Mouse (Mus musculus): ENCODE measurements around the gene Limk1.

Limk1 gene

GRCm38 (mm10) chr5:134688086-134688717, at the start of gene Limk1:
Gene Limk1 (minus strand): TSS chr5:134688598.
- no peak for DNase-seq

DNA sequence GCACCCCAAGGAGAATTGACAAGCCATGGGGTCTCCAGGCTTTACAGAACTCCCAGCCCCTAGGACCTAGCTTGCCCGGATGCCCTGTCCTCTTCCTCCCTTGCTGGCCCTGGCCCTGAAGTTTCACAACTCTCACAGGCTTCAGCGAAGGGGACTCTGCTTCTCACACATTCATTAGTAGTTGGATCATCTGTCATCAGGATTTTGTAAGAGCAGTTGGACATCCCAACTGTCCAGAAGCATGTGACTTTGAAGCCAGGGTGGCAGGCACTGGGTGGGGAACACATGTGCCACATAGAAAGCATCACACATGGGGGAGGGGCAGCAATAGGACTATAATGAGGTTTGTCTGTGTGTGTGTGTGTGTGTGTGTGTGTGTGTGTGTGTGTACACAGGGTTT, 46.5 kb upstream of the Limk1 start:
- no peak for DNase-seq

GRCm38 (mm10) chr5:134734072-134734471, 45.7 kb upstream of the Limk1 start:
- peak; percentile 5 for DNase-seq

DNA sequence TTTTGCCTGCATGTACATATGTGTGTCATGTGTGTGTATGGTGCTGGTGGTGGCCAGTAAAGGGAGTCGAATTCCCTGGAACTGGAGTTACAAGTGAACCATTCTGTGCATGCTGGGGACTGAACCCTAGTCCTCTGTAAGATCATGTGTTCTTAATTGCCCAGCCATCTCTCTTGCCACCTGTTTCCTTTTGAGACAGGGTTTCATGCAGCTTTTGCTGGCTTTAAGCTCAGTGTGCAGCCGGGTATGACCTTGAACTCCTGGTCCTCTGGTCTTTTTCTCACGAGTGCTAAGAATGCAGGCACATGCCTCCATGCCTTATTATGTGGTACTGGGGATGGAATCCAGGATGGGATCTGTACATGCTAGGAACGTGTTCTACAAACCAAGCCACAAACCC, 44.8 kb upstream of the Limk1 start:
- no peak for DNase-seq

- no peak for DNase-seq
Observed at GRCm38 (mm10) chr5:134729124-134729523, 40.7 kb upstream of the Limk1 start.

- DNase-seq = no peak
Observed at GRCm38 (mm10) chr5:134728535-134728934, 40.1 kb upstream of the Limk1 start.

DNA sequence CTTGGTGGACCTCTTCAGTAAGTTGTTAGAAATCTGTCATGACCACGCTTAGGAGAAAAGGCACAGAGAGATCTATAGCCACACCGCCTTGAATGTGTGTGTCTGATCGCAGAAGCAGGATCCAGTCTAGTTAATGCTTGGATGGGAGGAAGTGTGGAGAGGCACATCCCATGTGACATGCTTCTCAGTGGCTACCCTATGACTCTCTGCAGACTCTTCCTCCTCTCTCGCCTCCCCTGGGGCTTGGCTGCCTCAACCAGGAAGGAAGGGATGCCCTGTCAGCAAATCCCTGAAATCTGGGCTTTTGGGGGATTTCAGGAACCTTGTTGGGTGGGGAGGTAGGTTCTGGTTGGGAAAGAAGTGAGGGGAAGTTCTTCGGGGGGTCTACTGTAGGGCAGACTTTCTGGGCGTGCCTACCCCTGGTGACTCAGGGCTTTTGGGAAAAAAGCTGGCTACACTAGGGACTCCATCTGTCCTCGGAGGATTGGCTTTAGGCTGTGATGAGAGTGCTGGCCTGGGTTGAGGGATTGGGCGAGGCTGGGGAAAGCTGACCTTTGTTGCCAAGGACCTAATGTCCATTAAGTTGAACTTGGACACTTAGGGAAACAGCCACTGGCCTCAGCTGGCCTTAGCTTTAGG, 38.7 kb upstream of the Limk1 start:
- DNase-seq = no peak

DNA sequence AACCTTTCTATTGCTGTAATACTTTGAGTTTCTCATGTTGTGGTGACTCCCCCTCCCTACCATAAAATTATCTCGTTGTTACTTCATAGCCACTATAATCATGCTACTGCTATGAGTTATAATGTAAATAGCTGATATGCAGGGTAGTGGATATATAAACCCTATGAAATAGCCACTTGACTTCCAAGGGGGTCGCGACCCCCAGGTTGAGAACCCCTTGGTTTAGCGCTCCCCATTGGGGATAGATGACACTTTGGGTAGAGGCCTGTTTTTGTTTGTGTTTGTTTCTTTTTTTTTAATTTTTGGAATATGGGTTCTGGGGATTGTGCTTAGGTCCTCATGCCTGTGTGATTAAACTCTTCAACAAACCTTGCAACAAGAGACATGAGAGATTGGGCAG, 36.9 kb upstream of the Limk1 start:
- DNase-seq = no peak

- no peak for DNase-seq
Observed at GRCm38 (mm10) chr5:134720058-134720457, 31.7 kb upstream of the Limk1 start.

DNA sequence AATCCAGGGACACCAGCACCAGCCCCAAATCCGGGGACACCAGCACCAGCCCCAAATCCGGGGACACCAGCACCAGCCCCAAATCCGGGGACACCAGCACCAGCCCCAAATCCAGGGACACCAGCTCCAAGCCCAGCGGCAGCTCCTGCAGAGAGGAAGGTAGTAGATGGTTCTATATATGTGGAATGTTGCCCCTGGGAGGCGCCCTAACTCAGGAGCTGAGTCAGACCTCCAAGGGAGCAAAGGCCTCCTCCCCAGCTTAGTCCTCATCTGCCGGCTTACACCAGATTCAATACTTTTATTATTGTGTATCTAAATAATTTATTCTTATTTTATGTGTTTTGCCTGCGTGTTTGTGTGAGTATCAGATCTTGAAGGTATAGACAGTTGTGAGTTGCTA, 22.7 kb upstream of the Limk1 start:
- no peak for DNase-seq

GRCm38 (mm10) chr5:134709275-134709674, 20.9 kb upstream of the Limk1 start:
- no peak for DNase-seq

DNA sequence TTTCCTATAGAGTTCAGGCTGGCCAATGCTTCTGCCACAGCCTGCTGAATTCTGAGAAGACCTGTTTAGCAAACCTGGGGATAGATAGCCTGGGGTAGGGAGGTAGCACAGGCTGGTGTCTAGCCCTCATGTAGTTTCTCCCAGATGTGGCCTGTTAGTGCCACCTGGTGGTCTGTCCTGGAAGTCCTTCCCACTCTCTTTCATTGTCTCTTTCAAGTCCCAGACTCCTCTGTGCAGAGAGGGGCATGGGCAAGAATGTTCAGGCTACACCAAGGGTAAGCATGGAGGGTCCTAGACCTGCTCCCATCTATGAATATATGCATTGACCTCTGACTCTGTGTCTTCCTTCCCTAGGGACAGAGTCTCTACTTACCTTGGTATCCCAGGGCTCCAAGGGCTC, 15.8 kb upstream of the Limk1 start:
- peak; percentile 68 for DNase-seq

DNA sequence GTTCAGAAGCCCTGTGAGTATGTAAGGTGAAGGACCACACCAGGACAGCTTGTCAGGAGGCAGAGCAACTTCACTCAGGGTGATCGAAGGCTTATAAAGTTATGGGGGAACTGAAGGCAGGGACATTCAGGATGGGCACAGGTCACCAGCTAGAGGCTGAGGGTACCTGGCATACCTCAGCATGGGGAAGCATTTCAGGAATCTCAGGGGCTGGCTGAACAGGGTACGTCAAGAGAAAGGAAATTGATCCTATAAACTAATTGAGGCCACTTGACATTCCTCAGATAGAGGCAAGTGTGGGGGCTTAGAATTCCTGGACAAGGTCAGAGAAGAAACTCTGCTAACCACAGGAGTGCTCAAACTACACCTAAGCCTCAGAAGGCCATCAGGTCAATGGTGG, 7.1 kb upstream of the Limk1 start:
- DNase-seq = no peak

DNA sequence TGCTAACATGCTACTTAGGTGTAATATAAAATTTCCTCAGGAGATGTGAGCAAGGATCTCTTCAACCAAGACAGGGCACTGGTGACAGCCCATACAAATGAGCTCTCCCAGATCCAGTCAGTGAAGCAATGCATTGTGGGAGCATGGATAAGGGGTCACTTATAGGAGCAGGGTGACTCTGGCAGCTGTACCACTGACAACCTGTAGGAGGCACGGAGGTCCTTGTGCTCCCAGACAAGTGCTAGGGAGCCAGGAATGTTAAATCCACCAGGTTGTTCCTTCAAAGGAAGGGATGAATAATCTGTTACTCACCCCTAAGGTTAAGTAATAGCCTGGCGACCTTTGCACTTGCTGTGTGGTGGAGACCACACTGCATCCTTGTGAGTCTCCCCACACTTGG, 6.7 kb upstream of the Limk1 start:
- DNase-seq = no peak

- no peak for DNase-seq
Observed at GRCm38 (mm10) chr5:134692704-134693103, 4.3 kb upstream of the Limk1 start.

DNA sequence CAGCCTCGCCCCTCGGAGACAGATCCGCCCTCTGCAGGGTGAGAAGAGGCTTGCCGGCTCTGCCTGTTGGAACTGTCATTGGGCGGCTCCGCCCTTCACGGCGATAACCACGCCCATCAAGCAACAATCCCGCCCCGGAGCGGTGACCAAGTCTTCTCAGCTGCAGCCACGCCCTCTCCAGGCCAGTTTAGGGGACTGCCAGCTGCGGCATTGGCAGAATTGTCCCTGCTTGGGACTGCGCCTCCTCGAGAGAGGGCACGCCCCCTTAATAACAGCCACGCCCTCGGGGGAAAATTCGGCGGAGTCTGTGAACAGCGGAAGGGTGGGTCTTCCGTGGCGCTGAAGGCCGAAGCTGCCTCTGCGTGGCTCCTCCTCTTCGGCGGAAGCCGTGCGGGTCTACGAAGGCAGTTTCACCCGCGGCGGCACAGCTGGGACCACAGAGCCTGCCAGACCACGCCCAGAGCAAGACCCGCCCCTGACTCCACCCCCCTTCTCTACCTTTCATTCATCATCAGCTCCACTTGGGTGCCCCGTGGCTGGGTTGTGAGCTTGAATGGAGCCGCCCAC, 403 bp upstream of the Limk1 start:
- DNase-seq = peak; percentile 99

DNA sequence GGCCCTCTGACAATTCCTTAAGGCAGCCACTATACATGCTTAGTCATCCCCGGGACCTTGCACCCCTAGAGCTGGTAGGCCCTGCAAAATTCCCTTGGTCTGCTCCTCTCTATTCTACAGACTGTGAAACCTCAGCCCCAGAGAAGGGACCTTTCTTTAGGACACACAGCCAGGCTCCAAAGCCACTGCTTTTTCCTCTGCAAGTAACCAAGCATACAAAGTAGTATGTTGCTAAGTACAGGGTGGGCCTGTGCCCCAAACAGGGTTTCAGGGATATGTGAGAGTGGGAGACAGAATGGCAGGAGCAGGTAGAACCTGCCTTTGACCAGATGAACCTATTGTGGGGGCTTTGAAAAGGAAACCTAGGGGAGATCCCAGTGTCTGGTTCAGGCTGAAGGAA, 1.2 kb downstream of the Limk1 start:
- no peak for DNase-seq

- DNase-seq = no peak
Observed at GRCm38 (mm10) chr5:134686541-134686940, 1.9 kb downstream of the Limk1 start.

DNA sequence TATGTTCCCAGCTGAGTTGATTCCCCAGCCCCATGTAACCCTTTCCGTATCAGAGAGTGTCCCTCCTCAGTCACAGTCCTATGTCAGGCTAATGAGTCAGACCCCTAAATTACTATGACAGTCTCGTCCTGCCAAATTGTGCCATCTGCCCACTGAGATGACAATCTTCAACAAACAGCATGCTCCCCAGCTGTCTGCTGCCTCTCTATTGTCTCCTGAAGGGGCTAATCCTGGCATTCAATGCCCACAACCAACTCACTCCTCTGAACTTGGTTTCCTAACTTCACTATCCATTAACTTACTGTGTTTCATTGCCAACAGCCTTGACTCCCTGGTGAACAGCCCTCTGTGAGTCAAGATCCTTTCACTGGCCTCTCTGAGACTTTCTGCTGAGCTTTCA, 4.0 kb downstream of the Limk1 start:
- no peak for DNase-seq

DNA sequence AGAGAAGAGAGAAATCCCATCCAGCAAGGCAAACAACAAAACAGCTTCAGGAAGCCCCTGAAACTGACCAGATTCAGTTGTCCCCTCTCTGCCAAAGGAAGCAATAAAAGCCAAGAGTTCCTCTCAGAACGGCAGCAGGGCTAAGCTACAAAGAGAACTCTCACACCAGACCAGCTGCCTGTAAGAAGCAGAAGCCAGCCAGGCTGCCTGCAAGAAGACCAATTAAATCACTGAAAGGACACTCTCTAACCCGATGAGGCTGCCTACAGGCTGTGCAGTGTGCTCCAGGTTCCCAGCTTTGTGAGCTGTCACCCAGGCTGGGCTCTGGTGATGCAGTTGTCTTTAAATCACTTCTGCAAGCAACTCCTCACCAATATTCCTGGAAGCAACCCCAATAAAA, 4.6 kb downstream of the Limk1 start:
- no peak for DNase-seq

DNA sequence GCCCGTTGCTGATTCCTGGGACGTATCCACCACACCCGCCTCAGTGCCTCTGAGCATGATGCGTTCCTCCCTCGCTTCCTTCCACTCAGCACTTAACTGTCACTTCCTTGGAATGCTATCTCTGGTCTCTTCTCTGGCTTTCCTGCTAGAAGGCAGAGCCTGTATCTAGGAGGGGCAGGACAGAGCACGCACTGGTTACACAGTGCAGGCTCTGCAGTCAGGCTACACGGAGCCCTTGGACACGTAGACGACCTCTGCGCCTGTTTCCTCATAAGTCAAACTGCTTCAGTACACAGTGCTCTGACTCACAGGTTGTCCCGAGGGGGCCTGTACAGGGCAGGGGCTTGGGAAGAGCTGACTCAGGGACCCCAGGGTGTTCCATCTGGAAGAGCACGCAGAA, 8.2 kb downstream of the Limk1 start:
- no peak for DNase-seq

- no peak for DNase-seq
Observed at GRCm38 (mm10) chr5:134678827-134679546, 9.4 kb downstream of the Limk1 start.

DNA sequence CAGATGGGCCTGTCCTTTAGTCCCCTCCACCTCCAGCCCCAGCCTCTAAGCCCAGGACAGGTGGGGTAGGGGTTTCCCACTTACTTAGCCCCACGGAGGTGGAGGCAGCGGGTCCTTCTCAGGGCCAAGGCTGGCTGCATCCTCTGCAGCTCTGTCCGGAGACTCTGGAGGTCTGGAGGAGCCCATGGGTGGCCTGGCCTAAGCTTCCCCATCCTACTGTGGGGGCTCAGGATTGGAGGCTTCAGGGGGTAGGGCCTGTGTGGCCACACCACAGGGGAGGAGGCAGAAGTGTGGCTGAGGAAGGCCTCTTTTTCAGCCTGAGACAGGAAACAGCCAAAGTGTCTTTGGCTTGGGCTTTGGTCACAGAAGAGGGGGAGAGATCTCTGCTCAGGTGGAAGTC, 10.4 kb downstream of the Limk1 start:
- no peak for DNase-seq

GRCm38 (mm10) chr5:134677491-134677890, 10.9 kb downstream of the Limk1 start:
- no peak for DNase-seq
